Mouse (Mus musculus): ENCODE results near the gene Grik4. TPM values are rescaled to one million over a fixed set of nuclear protein-coding genes. Genes with fewer than 3 reads are reported as not detected.

The Grik4 gene
- total RNA-seq (2023), result not detected in 4 replicates

GRCm38 (mm10) chr9:42943781-42944535, at the start of gene Grik4:
Grik4 (minus strand) TSS chr9:42944493.

GRCm38 (mm10) chr9:42507709-42508108, 436.6 kb downstream of the Grik4 start, which contains the start of gene Tbcel:
Tbcel (minus strand) TSS chr9:42507809.

Other genes starting within 250 kb of the Grik4 start
- gene Arhgef12, start 162.7 kb upstream of the Grik4 start, total RNA-seq (2023), result 14.0 to 18.8 TPM (median 18.1 TPM) in 4 replicates
- not detected in 4 replicates for gene Tmem136, start 172.1 kb upstream of the Grik4 start, total RNA-seq (2023)